In genomic region chr2:85050746-85051145, GRCm38 (mm10) we compare ENCODE assay signal across 9 mouse cellular contexts. TPM values are rescaled to one million over a fixed set of nuclear protein-coding genes. Genes with fewer than 3 reads are reported as not detected.
DNase-seq lines count a peak whose midpoint lies in the region; ATAC-seq and TF ChIP-seq lines count a peak whose summit lies in the region.
"Had no signal": no experiment of that assay in that cellular context is flagged by ENCODE, and none has a peak within 500 bp of the region (broad histone marks: within the 10 kb centered on the region; RNA-seq: fewer than 3 reads in every experiment).

No protein-coding gene starts in this region.

- H3K4me3 ChIP-seq in neural tube, embryonic 11.5 days (ENCODE audit: low read depth, low read length), result peak overlapping the region; percentile 9; the same call in 1 of the 2 replicates
- peak overlapping the region; percentile 82 for H3K4me3 ChIP-seq in embryonic facial prominence, embryonic 10.5 days
- H3K4me3 ChIP-seq in hindbrain, embryonic 11.5 days (ENCODE audit: low read depth, low read length), result peak overlapping the region; percentile 19; the same call in 1 of the 2 replicates
- H3K4me3 ChIP-seq in lung, adult 2 months (replicated peaks; ENCODE audit: extremely low read depth, low read depth, low read length), result peak overlapping the region; percentile 84
- H3K4me3 ChIP-seq in stomach, postnatal 0 days (ENCODE audit: low read depth, low read length), result peak overlapping the region; percentile 48
- H3K4me3 ChIP-seq: megakaryocyte, embryonic 14.5 days had no signal

- peak overlapping the region; percentile 34; the same call in 1 of the 2 replicates for H3K4me2 ChIP-seq in neural tube, embryonic 11.5 days (ENCODE audit: low read depth)
- peak overlapping the region; percentile 28 for H3K4me2 ChIP-seq in hindbrain, embryonic 11.5 days (replicated peaks; ENCODE audit: low read depth, low read length)
- H3K4me2 ChIP-seq in stomach, postnatal 0 days (replicated peaks; ENCODE audit: low read depth), result peak overlapping the region; percentile 77

- H3K9ac ChIP-seq in neural tube, embryonic 11.5 days (ENCODE audit: low read length), result 0 out of 2 replicates have a peak overlapping the region, but pooled peaks have one; percentile 18
- no peak overlapping the region; the same call in 1 of the 2 replicates for H3K9ac ChIP-seq in hindbrain, embryonic 11.5 days (ENCODE audit: low read depth, low read length)
- peak overlapping the region; percentile 75 for H3K9ac ChIP-seq in stomach, postnatal 0 days (ENCODE audit: low read length)

- no peak overlapping the region for H3K27ac ChIP-seq in neural tube, embryonic 11.5 days (ENCODE audit: low read depth, low read length)
- H3K27ac ChIP-seq in embryonic facial prominence, embryonic 10.5 days (replicated peaks), result peak overlapping the region; percentile 75
- H3K27ac ChIP-seq in hindbrain, embryonic 11.5 days (ENCODE audit: low read depth, low read length), result peak overlapping the region; percentile 60
- H3K27ac ChIP-seq in stomach, postnatal 0 days (replicated peaks), result peak overlapping the region; percentile 99

- ATAC-seq in neural tube, embryonic 11.5 days (ENCODE audit: insufficient read depth, low FRiP score, low TSS enrichment), result no peak
- ATAC-seq in hindbrain, embryonic 11.5 days (ENCODE audit: low FRiP score), result no peak
- ATAC-seq in stomach, postnatal 0 days (ENCODE audit: low FRiP score, low TSS enrichment), result peak; percentile 63

- peaks cover 5% of the 10 kb centered on the region for H3K36me3 ChIP-seq in neural tube, embryonic 11.5 days (ENCODE audit: control insufficient read depth, insufficient read depth, low read length)
- H3K36me3 ChIP-seq in embryonic facial prominence, embryonic 10.5 days (replicated peaks), result peaks cover 60% of the 10 kb centered on the region
- peaks cover 3% of the 10 kb centered on the region; the same call in 1 of the 2 replicates for H3K36me3 ChIP-seq in hindbrain, embryonic 11.5 days (ENCODE audit: control insufficient read depth, insufficient read depth, low read length)
- H3K36me3 ChIP-seq in stomach, postnatal 0 days (ENCODE audit: control insufficient read depth, insufficient read depth, low read length), result peaks cover 25% of the 10 kb centered on the region

- no peak for TF ChIP-seq EP300 in stomach, postnatal 0 days (optimal IDR thresholded peaks at IDR 0.05)

- H3K4me1 ChIP-seq in neural tube, embryonic 11.5 days (ENCODE audit: control insufficient read depth, insufficient read depth, low read length), result peaks cover 25% of the 10 kb centered on the region
- H3K4me1 ChIP-seq in embryonic facial prominence, embryonic 10.5 days, result peaks cover 56% of the 10 kb centered on the region
- peaks cover 6% of the 10 kb centered on the region; the same call in 1 of the 2 replicates for H3K4me1 ChIP-seq in hindbrain, embryonic 11.5 days (replicated peaks; ENCODE audit: control insufficient read depth, insufficient read depth, low read length)
- H3K4me1 ChIP-seq in lung, adult 2 months (ENCODE audit: control insufficient read depth, insufficient read depth, low read length), result peaks cover 20% of the 10 kb centered on the region
- H3K4me1 ChIP-seq in stomach, postnatal 0 days (replicated peaks; ENCODE audit: control insufficient read depth, insufficient read depth), result 0 out of 2 replicates have a peak, but pooled peaks cover 6% of the 10 kb centered on the region

- no peak for DNase-seq in neural tube, embryonic 11.5 days (ENCODE audit: low spot score)
- DNase-seq in neural tube, embryonic 10.5 days (ENCODE audit: extremely low spot score, low spot score), result no peak
- DNase-seq in embryonic facial prominence, embryonic 10.5 days (ENCODE audit: low spot score), result no peak
- DNase-seq in hindbrain, embryonic 11.5 days (ENCODE audit: low spot score), result no peak
- peak; percentile 70 for DNase-seq in lung, adult 2 months
- peak; percentile 93 for DNase-seq in stomach, postnatal 0 days (ENCODE audit: low spot score)
- DNase-seq in thymus, postnatal 36 days, result no peak
- DNase-seq in thymus, postnatal 0 days (ENCODE audit: low spot score), result no peak

- no peaks in the 10 kb centered on the region for H3K27me3 ChIP-seq in neural tube, embryonic 11.5 days (ENCODE audit: control insufficient read depth, insufficient read depth, low read length)
- no peaks in the 10 kb centered on the region for H3K27me3 ChIP-seq in embryonic facial prominence, embryonic 10.5 days (replicated peaks; ENCODE audit: low read depth, poor library complexity, severe bottlenecking)
- H3K27me3 ChIP-seq in hindbrain, embryonic 11.5 days (ENCODE audit: control insufficient read depth, insufficient read depth, low read length), result no peaks in the 10 kb centered on the region
- H3K27me3 ChIP-seq in stomach, postnatal 0 days (ENCODE audit: control insufficient read depth, insufficient read depth, low read length), result no peaks in the 10 kb centered on the region

- no peak for TF ChIP-seq CTCF in lung, adult 2 months (IDR thresholded peaks at IDR 0.05; ENCODE audit: insufficient read depth, low read length)
- no peak; the same call in 1 of the 2 replicates for TF ChIP-seq CTCF in stomach, postnatal 0 days (IDR thresholded peaks at IDR 0.05; ENCODE audit: low read depth)

- no peaks in the 10 kb centered on the region for H3K9me3 ChIP-seq in neural tube, embryonic 11.5 days (ENCODE audit: control insufficient read depth, low read length)
- no peaks in the 10 kb centered on the region for H3K9me3 ChIP-seq in embryonic facial prominence, embryonic 10.5 days
- H3K9me3 ChIP-seq in hindbrain, embryonic 11.5 days (ENCODE audit: control insufficient read depth, low read length), result no peaks in the 10 kb centered on the region
- no peaks in the 10 kb centered on the region for H3K9me3 ChIP-seq in stomach, postnatal 0 days (ENCODE audit: control insufficient read depth, low read length)
- H3K9me3 ChIP-seq: megakaryocyte, embryonic 14.5 days had no signal

- no peak for TF ChIP-seq POLR2A in lung, adult 2 months (IDR thresholded peaks at IDR 0.05; ENCODE audit: borderline replicate concordance, extremely low read depth, low read depth, low read length)

- whole genome bisulfite sequencing in neural tube, embryonic 11.5 days, result 63% methylated on average over 9 of the region's 9 CpGs
- 48% methylated on average over 9 of the region's 9 CpGs for WGBS in embryonic facial prominence, embryonic 10.5 days
- 54% methylated on average over 9 of the region's 9 CpGs for WGBS in hindbrain, embryonic 11.5 days
- WGBS in lung, adult 2 months, result 19% methylated on average over 9 of the region's 9 CpGs
- WGBS in stomach, postnatal 0 days, result 22% methylated on average over 9 of the region's 9 CpGs

RNA-seq across cellular contexts. Expression of gene Tnks1bp1, which starts 2.9 kb away (rescaled TPM):
- 5.8 and 7.9 TPM in 2 replicates for polyA plus RNA-seq in neural tube, embryonic 11.5 days (2014; fragmentation: Nextera tagmentation; extraction: Ambion mirVana)
- 31.5 and 33.1 TPM in 2 replicates for polyA plus RNA-seq in embryonic facial prominence, embryonic 10.5 days (2016; fragmentation: Nextera tagmentation; extraction: Ambion mirVana)
- polyA plus RNA-seq in hindbrain, embryonic 11.5 days (2014; fragmentation: Nextera tagmentation; extraction: Ambion mirVana), result 10.4 and 11.8 TPM in 2 replicates
- 208 and 218 TPM in 2 replicates for polyA plus RNA-seq in lung, adult 2 months (2012; rRNA removed)
- polyA plus RNA-seq in stomach, postnatal 0 days (2015; fragmentation: Nextera tagmentation; extraction: Ambion mirVana), result 32.9 and 34.0 TPM in 2 replicates
- 8.1 and 8.5 TPM in 2 replicates for polyA plus RNA-seq in thymus, postnatal 0 days (2015; fragmentation: Nextera tagmentation; extraction: Ambion mirVana)

RNA-seq across cellular contexts. Expression of gene P2rx3, which starts 13.5 kb away (rescaled TPM):
- polyA plus RNA-seq in neural tube, embryonic 11.5 days (2014; fragmentation: Nextera tagmentation; extraction: Ambion mirVana), result 10.9 and 15.7 TPM in 2 replicates
- polyA plus RNA-seq in embryonic facial prominence, embryonic 10.5 days (2016; fragmentation: Nextera tagmentation; extraction: Ambion mirVana), result 10.0 and 11.5 TPM in 2 replicates
- 7.1 and 11.0 TPM in 2 replicates for polyA plus RNA-seq in hindbrain, embryonic 11.5 days (2014; fragmentation: Nextera tagmentation; extraction: Ambion mirVana)
- 0.20 and 0.27 TPM in 2 replicates for polyA plus RNA-seq in lung, adult 2 months (2012; rRNA removed)
- polyA plus RNA-seq in stomach, postnatal 0 days (2015; fragmentation: Nextera tagmentation; extraction: Ambion mirVana), result 0.62 and 0.73 TPM in 2 replicates
- polyA plus RNA-seq in thymus, postnatal 0 days (2015; fragmentation: Nextera tagmentation; extraction: Ambion mirVana), result 0.30 and 0.31 TPM in 2 replicates

RNA-seq across cellular contexts. Expression of gene Ssrp1, which starts 13.7 kb away (rescaled TPM):
- polyA plus RNA-seq in neural tube, embryonic 11.5 days (2014; fragmentation: Nextera tagmentation; extraction: Ambion mirVana), result 346 and 359 TPM in 2 replicates
- 419 and 425 TPM in 2 replicates for polyA plus RNA-seq in embryonic facial prominence, embryonic 10.5 days (2016; fragmentation: Nextera tagmentation; extraction: Ambion mirVana)
- polyA plus RNA-seq in hindbrain, embryonic 11.5 days (2014; fragmentation: Nextera tagmentation; extraction: Ambion mirVana), result 306 and 340 TPM in 2 replicates
- polyA plus RNA-seq in lung, adult 2 months (2012; rRNA removed), result 72.9 and 97.8 TPM in 2 replicates
- polyA plus RNA-seq in stomach, postnatal 0 days (2015; fragmentation: Nextera tagmentation; extraction: Ambion mirVana), result 84.8 and 90.0 TPM in 2 replicates
- polyA plus RNA-seq in thymus, postnatal 0 days (2015; fragmentation: Nextera tagmentation; extraction: Ambion mirVana), result 221 and 245 TPM in 2 replicates

Comparison
In these comparisons a context has a peak if more than half of its experiments do, and no peak if none do; other contexts are left out.
1. DNase-seq: peak in lung, adult 2 months (single experiment) and stomach, postnatal 0 days (single experiment); none in neural tube, embryonic 11.5 days (single experiment), neural tube, embryonic 10.5 days (single experiment), embryonic facial prominence, embryonic 10.5 days (single experiment), hindbrain, embryonic 11.5 days (single experiment), thymus, postnatal 36 days (0 of 2) and thymus, postnatal 0 days (single experiment).
2. H3K4me3 ChIP-seq: peak in every context shown above with its lines; median percentile 84 in lung, adult 2 months; 82 in embryonic facial prominence, embryonic 10.5 days; 48 in stomach, postnatal 0 days; 19 in hindbrain, embryonic 11.5 days; 9 in neural tube, embryonic 11.5 days.
3. Peak in every context shown above with its lines, with median percentiles within 50 percentile points of each other: H3K4me2 ChIP-seq.